ENCODE assay signal across 8 mouse cellular contexts in the genomic region with DNA sequence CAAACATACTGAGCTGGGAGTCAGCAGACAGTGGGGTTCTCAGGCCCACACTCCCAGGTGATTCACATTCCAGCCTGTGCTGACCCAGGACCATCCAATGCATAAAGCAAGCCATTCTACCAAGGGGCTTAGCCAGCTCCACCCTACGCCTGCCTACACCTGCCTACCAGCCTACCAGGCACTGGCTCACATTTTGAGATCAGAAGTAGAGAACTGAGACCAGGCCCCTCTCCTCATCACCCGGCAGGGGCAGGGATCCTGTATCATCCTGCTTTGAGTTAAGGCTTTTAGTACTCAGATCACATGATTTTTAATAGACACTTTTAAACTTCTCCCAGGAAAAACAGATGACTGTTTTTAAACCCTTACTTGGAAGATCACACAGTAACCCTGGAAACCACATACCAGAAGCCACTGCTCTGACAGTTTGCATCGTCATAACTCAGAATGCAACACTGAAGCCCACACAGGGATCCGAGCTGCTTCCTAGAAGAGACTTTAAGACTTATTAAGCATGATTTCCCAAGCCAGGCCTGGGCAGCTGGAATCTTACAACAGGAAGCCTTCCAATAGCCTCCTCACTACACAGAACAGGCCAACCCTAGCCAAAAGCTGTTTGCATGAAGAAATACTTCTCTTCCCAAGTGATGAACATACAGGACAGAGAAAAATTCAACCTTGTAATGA. TPM values are rescaled to one million over a fixed set of nuclear protein-coding genes. Genes with fewer than 3 reads are reported as not detected.
DNase-seq lines count a peak whose midpoint lies in the region.

No protein-coding gene starts in this region.

- peak overlapping the region; percentile 24 for H3K27ac ChIP-seq in macrophage

- peak; percentile 46 for DNase-seq in adrenal gland, postnatal 14 days
- no peak for DNase-seq in adrenal gland, adult 8-10 months
- peak; percentile 53 for DNase-seq in 416B (ENCODE audit: low read depth)
- DNase-seq in gastrocnemius, postnatal 25 days = peak; percentile 67
- DNase-seq in layer of hippocampus, adult 8-10 months (ENCODE audit: low spot score in 2 of 2) = peak; percentile 28 to 37
- DNase-seq in spleen, adult 18-20 months = no peak
- no peak for DNase-seq in T-cell, adult 2 months (ENCODE audit: low spot score)

- peaks cover 100% of the 10 kb centered on the region for H3K79me2 ChIP-seq in macrophage (ENCODE audit: inconsistent target)

- H3K36me3 ChIP-seq in macrophage (ENCODE audit: inconsistent target) = no peaks in the 10 kb centered on the region

- 63% methylated on average over 4 of the region's 4 CpGs for WGBS in macrophage (ENCODE audit: missing documents)

- H3K4me3 ChIP-seq in macrophage (ENCODE audit: inconsistent target) = no peak overlapping the region

RNA-seq across cellular contexts. Expression of a gene that starts 27.5 kb away (rescaled TPM):
- total RNA-seq in adrenal gland, postnatal 14 days (2021) = 20.6 and 22.9 TPM in 2 replicates
- total RNA-seq in adrenal gland, adult 8-10 months (2022) = 10 to 100 TPM; 14.7 to 37.5 (median 18.3) TPM
- 10 to 100 TPM; 48.2 to 58.2 TPM for total RNA-seq in gastrocnemius, postnatal 25 days (2021)
- total RNA-seq in layer of hippocampus, adult 8-10 months (2022) = 10 to 100 TPM in 3 of 4 experiments, 1 to 10 TPM in 1; 9.6 to 10.8 (median 10.2) TPM
- total RNA-seq in macrophage (2018; cell fraction: chromatin; rRNA removed) = 1,000 to 10,000 TPM in 1 of 26 experiments, 100 to 1,000 TPM in 25; 347 to 1,329 (median 426) TPM
- total RNA-seq in macrophage (2018; cell fraction: cytosol; rRNA removed) = 100 to 1,000 TPM in 2 of 26 experiments, 10 to 100 TPM in 24; 73.8 to 104 (median 89.1) TPM
- total RNA-seq in macrophage (2018; cell fraction: nucleus; rRNA removed) = 100 to 1,000 TPM; 123 to 625 (median 180) TPM
- polyA plus RNA-seq in macrophage (2018) = 50.4 to 116 TPM (median 74.4 TPM) in 3 replicates

RNA-seq across cellular contexts. Expression of a gene that starts 59.0 kb away (rescaled TPM):
- total RNA-seq in adrenal gland, postnatal 14 days (2021) = 18.0 and 19.1 TPM in 2 replicates
- 10 to 100 TPM; 17.0 to 21.5 (median 19.6) TPM for total RNA-seq in adrenal gland, adult 8-10 months (2022)
- total RNA-seq in gastrocnemius, postnatal 25 days (2021) = 1 to 10 TPM; 8.0 to 8.9 TPM
- total RNA-seq in layer of hippocampus, adult 8-10 months (2022) = 10 to 100 TPM; 19.8 to 21.5 (median 20.9) TPM
- total RNA-seq in macrophage (2018; cell fraction: chromatin; rRNA removed) = 100 to 1,000 TPM in 14 of 26 experiments, 10 to 100 TPM in 12; 28.2 to 133 (median 102) TPM
- total RNA-seq in macrophage (2018; cell fraction: cytosol; rRNA removed) = 10 to 100 TPM; 17.7 to 34.6 (median 23.2) TPM
- total RNA-seq in macrophage (2018; cell fraction: nucleus; rRNA removed) = 10 to 100 TPM; 22.3 to 72.3 (median 54.1) TPM
- 17.9 to 22.7 TPM (median 19.0 TPM) in 3 replicates for polyA plus RNA-seq in macrophage (2018)

Comparison
In these comparisons a context has a peak if more than half of its experiments do, and no peak if none do; other contexts are left out.
1. DNase-seq: peak in adrenal gland, postnatal 14 days (single experiment), 416B (single experiment), gastrocnemius, postnatal 25 days (single experiment) and layer of hippocampus, adult 8-10 months (2 of 2); none in adrenal gland, adult 8-10 months (single experiment), spleen, adult 18-20 months (0 of 2) and T-cell, adult 2 months (single experiment).